Mouse (Mus musculus) small intestine, adult 2 months (tissue): ENCODE data around the gene Disp3.

Source experiments
- CTCF ChIP-seq: fragments of 200-500 bp; IDR thresholded peaks from 2 replicates; pipeline ENCODE4 v1.5.1; 2012; ENCODE audit warnings: low read depth, mild to moderate bottlenecking, control low read depth, inconsistent platforms, low read length, moderate library complexity, mixed read lengths; ENCODE audit not compliant: insufficient replicate concordance, insufficient read length; ENCODE audit errors: extremely low read depth
- POLR2A ChIP-seq: fragments of 200-500 bp; IDR thresholded peaks from 2 replicates; pipeline ENCODE4 v1.6.1; 2012; ENCODE audit warnings: low read depth, mild to moderate bottlenecking, control low read depth, inconsistent platforms, low read length, moderate library complexity

GRCm38 (mm10) chr4:148293319-148293718 is 5.6 kb upstream of the Disp3 start:
- no peak for TF ChIP-seq CTCF
- no peak for TF ChIP-seq POLR2A
